Mouse (Mus musculus): ENCODE results near the gene P2rx5. TPM values are rescaled to one million over a fixed set of nuclear protein-coding genes. Genes with fewer than 3 reads are reported as not detected.

The P2rx5 gene
- total RNA-seq, 2 experiments from 2014 or later = 8.7 to 9.7 TPM

DNA sequence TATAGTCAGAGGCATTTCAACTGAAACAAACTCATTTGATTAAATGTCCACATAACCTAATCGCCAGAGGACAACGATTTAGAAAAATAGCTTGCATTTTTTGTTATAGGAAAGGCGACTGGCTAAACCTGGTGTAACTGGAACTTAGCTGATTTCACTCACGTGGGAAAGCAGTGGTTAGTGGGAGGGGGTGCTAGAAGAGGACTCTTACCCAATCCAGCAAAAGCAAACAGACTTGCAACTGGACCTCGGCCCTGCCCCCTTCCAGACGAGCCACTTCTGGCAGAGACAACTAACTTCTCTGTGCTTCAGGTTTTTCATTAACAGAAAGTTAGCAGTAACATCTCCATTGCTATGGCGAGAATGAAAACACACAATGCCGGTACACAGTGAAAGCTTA, 15.4 kb downstream of the P2rx5 start:
- no peak for DNase-seq

GRCm38 (mm10) chr11:73176186-73176585, 16.0 kb downstream of the P2rx5 start:
- DNase-seq = no peak

DNA sequence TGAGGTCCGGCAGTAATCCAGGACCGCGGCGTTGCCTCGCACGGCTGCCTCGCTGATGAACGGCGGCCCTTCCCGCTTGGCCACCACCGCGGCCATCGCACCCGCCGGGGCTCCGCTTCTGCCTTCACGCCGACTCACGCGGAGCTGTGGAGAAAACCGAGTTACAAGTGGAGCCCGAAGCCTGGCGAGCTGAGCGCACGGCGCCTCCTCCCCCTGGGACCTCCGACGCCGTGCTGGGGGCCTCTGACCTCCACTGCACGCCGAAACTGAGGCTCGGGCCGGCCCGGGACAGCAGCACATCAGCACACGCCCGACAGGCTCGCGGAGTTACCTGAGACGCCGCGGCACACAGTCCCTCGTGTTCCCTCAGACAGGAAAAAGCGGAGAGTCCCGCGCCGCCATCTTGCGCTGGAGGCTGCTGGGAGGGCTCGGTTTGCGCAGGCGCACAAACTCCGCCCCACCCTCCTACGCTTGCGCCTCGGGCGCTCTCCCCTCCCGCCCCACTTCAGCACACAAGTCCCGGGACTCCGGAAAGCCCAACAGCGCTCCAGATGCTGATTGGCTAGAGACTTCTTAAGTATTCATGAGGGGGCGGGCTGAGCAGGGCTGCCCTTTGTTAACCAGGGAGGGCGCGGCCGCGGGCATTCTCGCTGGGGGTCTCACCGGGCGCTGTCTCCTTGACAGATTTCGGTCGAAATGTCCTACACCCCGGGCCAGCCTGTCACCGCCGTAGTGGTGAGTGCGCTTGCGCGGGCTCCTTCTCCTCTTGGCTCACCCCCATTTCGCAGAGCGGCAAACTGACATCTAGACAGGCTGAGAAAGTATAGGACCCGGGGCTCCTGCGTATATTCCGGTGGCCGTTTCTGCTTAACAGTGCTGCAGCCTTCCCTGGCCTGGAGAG, 16.6 kb downstream of the P2rx5 start, which contains the start of the genes Emc6 and Tax1bp3:
Gene Emc6, minus strand, starts transcription at position 430 of the 901 bp plus-strand sequence.
Gene Tax1bp3, plus strand, starts transcription at position 476 of the 901 bp plus-strand sequence.
- peak; percentile 98 for DNase-seq

- DNase-seq = peak; percentile 83
Observed at GRCm38 (mm10) chr11:73177509-73177875, 17.3 kb downstream of the P2rx5 start.

GRCm38 (mm10) chr11:73177895-73178294, 17.7 kb downstream of the P2rx5 start:
- DNase-seq = no peak

DNA sequence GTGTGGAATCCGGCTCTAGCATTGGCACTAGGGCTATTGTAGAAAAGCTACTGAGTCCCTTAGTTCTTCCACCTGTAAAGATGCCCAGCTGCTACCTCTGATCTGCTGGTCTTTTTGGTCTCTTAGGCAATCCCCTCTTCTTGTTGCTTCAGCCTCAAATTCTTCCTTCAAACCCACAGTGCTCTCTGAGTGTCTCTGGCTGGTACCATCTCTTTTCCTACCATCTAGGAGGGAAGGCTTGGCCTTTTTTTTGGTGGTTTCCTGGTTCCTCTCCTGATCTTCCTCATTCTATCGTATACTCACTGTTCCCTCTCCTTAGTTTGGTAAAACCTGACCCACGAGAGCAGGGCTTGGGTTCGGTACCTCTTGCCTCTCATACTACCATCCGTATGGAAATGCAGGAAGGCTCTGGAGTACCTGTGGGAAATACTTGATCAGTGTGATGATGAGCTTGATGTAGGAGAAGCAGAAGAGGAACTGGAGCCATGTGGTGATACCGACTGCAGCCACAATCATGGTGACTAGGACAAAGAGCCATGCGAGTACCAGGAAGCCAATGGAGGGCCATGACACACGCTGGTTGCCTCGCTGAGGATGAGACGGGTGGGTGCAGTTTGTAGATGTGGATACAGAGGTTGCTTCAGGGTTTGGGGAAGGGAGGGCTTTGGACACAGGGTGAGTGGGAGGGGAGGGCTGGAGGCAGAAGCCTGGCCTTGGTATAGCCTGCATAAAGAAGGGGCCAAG, 25.8 kb downstream of the P2rx5 start:
- no peak for DNase-seq

DNA sequence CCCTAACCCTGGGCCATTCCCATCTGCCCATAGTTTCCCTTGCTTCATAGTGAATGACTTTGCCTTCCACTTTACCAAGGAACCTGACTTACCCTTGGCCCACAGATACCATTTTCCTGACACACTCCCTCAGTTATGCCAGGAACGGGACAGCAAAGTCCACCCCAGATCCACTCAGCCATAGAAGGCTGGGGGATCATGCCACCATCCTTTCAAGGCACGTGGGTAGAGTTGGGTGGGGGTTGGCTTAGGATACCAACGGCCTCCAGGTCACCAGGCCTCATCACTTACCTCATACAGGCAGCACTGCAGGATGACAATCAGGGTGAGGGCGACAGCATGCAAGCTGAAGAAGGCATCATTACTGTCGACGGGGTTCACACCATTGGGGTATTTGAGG, 27.0 kb downstream of the P2rx5 start:
- DNase-seq = no peak

DNA sequence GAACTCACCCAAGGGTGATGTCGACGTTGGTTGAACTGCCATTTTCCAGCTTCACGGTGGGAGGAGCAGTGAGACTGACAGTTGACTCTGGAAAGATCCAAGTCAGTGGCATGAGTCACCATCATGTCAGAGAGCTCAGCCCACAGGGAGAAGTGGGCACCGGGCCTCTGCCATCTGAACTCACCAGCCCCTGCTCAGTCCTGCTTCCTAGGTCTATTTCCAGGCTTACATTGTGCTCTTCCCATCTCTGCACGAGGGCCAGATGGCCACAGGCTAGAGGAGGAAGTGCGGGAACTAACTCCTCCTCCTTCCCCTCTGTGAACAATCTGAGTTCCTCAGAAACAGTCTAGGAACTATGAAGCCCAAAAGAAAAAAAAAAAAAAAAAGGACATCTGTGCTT, 32.8 kb downstream of the P2rx5 start:
- no peak for DNase-seq

- no peak for DNase-seq
Observed at GRCm38 (mm10) chr11:73194444-73194843, 34.2 kb downstream of the P2rx5 start.

GRCm38 (mm10) chr11:73198190-73198589, 38.0 kb downstream of the P2rx5 start:
- no peak for DNase-seq

GRCm38 (mm10) chr11:73198603-73199229, 38.5 kb downstream of the P2rx5 start, which contains the start of gene Ctns:
TSS of gene Ctns (minus strand) at chr11:73199042.
- DNase-seq = peak; percentile 84

DNA sequence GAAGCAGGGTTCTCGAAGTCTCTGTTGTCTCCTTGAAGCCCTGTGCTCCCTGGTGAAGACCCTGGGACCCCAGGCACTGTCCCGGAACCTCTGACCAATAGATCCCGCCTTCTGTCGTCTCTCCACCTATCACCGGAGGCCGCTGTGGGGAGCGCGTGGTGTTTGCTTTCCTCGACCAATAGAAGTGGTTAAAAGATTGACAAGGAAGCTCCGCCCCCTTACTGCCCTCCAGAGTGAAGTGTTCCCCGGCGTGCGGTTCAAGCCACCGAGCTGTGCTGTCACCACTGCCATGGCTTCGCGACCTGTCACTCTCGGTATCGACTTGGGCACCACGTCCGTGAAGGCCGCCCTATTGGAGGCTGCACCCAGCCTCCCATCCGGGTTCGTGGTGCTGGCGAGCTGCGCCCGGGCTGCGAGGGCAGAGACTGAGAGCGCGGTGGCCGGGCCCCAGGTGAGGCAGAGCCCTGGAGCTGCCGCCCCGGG, 39.0 kb downstream of the P2rx5 start, which contains the start of gene Shpk:
Gene Shpk, plus strand, starts transcription at position 231 of the 483 bp plus-strand sequence.
- peak; percentile 93 for DNase-seq

DNA sequence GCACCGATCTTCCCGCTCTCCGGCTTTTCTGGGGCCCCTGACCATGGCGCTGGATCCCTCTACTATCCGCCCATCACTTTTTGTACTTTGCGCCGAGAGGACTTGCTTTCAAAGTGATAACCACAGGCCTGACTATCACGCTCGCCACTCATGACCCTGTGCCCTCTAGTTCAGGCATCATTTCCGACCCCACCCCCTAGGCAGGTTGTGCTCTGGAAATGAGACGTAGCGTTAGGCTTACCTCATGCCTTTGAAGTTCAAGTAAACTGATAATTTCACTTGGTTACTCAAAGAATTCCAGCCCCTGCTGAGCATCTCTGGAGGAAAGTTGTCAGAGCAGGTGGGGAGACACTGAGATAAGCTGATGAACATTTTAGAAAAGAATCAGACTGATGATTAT, 39.7 kb downstream of the P2rx5 start:
- no peak for DNase-seq

- DNase-seq = no peak
Observed at GRCm38 (mm10) chr11:73201021-73201420, 40.8 kb downstream of the P2rx5 start.

DNA sequence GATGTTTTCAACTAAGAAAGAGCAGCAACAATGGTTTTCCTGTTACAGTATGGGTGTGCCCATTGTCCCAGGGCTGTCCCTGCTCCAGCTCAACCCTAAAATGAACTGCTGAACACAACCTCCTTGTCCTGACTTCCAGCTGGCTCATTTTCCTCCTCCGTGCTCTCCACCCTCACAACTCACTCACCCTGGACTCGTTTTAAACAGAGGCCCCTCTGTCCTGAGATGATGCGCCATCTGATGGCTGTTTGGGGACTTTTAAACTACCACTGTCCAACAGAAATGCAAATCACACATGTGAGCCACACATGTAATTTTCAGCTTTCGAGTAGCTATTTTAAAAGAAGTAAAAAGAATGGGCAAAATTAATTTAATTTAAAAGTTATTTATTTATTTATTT, 41.4 kb downstream of the P2rx5 start:
- peak; percentile 15 for DNase-seq

DNA sequence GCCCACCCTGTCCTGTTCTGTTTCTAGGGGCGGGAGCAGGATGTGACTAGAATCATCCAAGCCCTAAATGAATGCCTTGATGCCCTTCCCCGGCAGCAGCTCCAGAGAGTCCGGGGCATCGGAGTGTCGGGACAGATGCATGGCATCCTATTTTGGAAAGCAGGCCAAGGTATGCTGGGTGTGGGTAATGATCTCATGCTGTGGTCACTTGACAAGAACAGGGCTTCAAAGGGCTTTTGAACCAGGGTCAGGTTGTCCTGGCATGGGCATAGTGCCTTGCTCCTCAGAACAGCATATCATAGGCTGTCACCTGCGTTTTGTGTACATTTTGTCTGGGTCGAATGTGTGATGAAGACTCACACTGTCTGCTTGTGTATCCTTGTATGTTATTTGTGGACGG, 43.7 kb downstream of the P2rx5 start:
- no peak for DNase-seq

DNA sequence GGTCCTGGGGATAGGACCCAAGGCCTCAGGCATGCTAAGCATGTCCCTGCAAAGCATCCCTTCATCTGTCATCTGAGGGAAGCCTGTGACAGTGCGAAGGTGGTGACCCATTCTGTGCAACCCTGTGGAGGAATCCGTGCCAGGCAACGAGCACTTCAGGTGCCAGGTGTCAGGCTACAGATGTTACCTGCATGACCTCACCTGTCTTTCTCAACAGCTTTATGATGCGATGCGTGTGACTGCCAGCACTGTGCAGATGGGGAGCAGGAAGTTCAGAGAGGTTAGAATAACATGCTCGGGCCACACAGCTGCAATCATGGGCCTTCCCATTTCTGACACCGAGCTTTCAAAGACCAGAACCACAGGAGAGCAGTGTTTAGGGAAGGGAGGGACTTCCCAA, 45.0 kb downstream of the P2rx5 start:
- no peak for DNase-seq

DNA sequence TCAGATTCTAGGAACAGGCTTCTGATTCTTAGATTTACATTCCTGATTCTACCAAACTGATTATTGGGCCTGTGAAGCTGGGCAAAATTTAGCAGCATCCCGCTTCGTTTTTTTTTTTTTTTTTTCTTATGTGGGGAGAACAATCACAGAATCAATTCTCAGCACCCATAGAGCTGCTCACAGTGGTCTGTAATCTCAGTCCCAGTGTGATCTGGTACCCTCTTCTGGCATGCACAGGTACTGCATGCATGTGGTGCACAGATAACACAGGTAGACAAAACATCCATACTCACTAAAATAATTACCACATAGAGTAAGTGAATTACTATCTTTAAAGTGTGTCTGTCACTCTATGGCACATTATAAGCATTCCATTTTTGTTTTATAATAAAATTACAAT, 47.4 kb downstream of the P2rx5 start:
- no peak for DNase-seq

GRCm38 (mm10) chr11:73213956-73214355, 53.7 kb downstream of the P2rx5 start:
- no peak for DNase-seq

- DNase-seq = no peak
Observed at GRCm38 (mm10) chr11:73219671-73220070, 59.5 kb downstream of the P2rx5 start.

DNA sequence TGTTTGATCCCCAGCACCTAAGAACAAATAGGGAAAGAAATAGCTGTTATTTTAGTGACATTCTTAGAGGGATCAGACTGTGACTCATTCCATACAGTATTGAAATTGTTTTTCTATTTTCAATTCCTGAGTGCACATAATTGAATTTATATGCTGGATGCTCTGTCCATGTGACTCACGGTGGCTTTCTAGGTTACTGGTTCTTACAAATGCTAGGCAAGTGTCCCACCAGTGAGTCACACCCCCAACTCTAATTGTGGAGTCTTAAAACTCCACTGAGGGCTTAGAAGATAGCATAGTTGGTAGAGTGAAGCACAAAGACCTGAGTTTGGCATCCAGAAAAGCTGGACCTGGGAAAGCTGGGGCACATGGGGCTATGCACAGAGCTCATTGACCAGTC, 60.4 kb downstream of the P2rx5 start:
- DNase-seq = no peak

Measured in gastrocnemius, postnatal 25 days (tissue).